In genomic region chr1:64119358-64119794, GRCm38 (mm10) we compare ENCODE assay signal across 8 mouse cellular contexts. TPM values are rescaled to one million over a fixed set of nuclear protein-coding genes. Genes with fewer than 3 reads are reported as not detected.
DNase-seq lines count a peak whose midpoint lies in the region; ATAC-seq and TF ChIP-seq lines count a peak whose summit lies in the region.

No protein-coding gene starts in this region.

- no peak for DNase-seq in testis, postnatal 10 days (ENCODE audit: low spot score)
- DNase-seq in embryonic facial prominence, embryonic 10.5 days (ENCODE audit: low spot score) = peak; percentile 42
- DNase-seq in retina, embryonic 14.5 days (ENCODE audit: low spot score) = peak; percentile 60
- DNase-seq in ovary, postnatal 14 days (ENCODE audit: low spot score) = no peak

- no peaks in the 10 kb centered on the region for H3K9me3 ChIP-seq in embryonic facial prominence, embryonic 10.5 days
- no peaks in the 10 kb centered on the region for H3K9me3 ChIP-seq in heart, embryonic 11.5 days (replicated peaks; ENCODE audit: control insufficient read depth, low read length)
- no peaks in the 10 kb centered on the region for H3K9me3 ChIP-seq in kidney, embryonic 16.5 days (ENCODE audit: low read length)
- no peaks in the 10 kb centered on the region for H3K9me3 ChIP-seq in liver, embryonic 15.5 days (replicated peaks)

- no peak for TF ChIP-seq CTCF in testis, adult 2 months (IDR thresholded peaks at IDR 0.05; ENCODE audit: control insufficient read depth, insufficient read depth, insufficient replicate concordance, low read depth, low read length)

- 9% methylated on average over 7 of the region's 7 CpGs for WGBS in embryonic facial prominence, embryonic 10.5 days
- 12% methylated on average over 7 of the region's 7 CpGs for WGBS in heart, embryonic 11.5 days (ENCODE audit: insufficient replicate concordance)
- 15% methylated on average over 7 of the region's 7 CpGs for WGBS in kidney, embryonic 16.5 days
- WGBS in liver, embryonic 15.5 days (ENCODE audit: insufficient replicate concordance) = 32% methylated on average over 7 of the region's 7 CpGs

- peak overlapping the region; percentile 8 for H3K4me3 ChIP-seq in testis, adult 2 months (ENCODE audit: control insufficient read depth, low read depth, low read length)
- peak overlapping the region; percentile 86 for H3K4me3 ChIP-seq in embryonic facial prominence, embryonic 10.5 days
- H3K4me3 ChIP-seq in heart, embryonic 11.5 days (ENCODE audit: low read depth, low read length) = peak overlapping the region; percentile 82
- H3K4me3 ChIP-seq in kidney, embryonic 16.5 days (ENCODE audit: low read length) = peak overlapping the region; percentile 81
- peak overlapping the region; percentile 72 for H3K4me3 ChIP-seq in liver, embryonic 15.5 days (replicated peaks)

- peak overlapping the region; percentile 12; the same call in 1 of the 2 replicates for H3K27ac ChIP-seq in testis, adult 2 months (ENCODE audit: control insufficient read depth, insufficient read depth, low read depth, low read length)
- H3K27ac ChIP-seq in embryonic facial prominence, embryonic 10.5 days (replicated peaks) = peak overlapping the region; percentile 100
- peak overlapping the region; percentile 100 for H3K27ac ChIP-seq in heart, embryonic 11.5 days (ENCODE audit: low read depth, low read length)
- H3K27ac ChIP-seq in kidney, embryonic 16.5 days (ENCODE audit: low read length) = peak overlapping the region; percentile 96
- H3K27ac ChIP-seq in liver, embryonic 15.5 days (replicated peaks) = peak overlapping the region; percentile 83

- peaks cover 5% of the 10 kb centered on the region; the same call in 1 of the 2 replicates for H3K4me1 ChIP-seq in testis, adult 2 months (ENCODE audit: control insufficient read depth, insufficient read depth, low read length)
- peaks cover 42% of the 10 kb centered on the region for H3K4me1 ChIP-seq in embryonic facial prominence, embryonic 10.5 days
- H3K4me1 ChIP-seq in heart, embryonic 11.5 days (ENCODE audit: control insufficient read depth, insufficient read depth, low read length) = peaks cover 7% of the 10 kb centered on the region; the same call in 1 of the 2 replicates
- peaks cover 32% of the 10 kb centered on the region for H3K4me1 ChIP-seq in kidney, embryonic 16.5 days (ENCODE audit: insufficient read depth, low read length)
- H3K4me1 ChIP-seq in liver, embryonic 15.5 days (replicated peaks) = peaks cover 28% of the 10 kb centered on the region

- H3K27me3 ChIP-seq in testis, adult 2 months (ENCODE audit: control insufficient read depth, insufficient read depth, low read length) = no peaks in the 10 kb centered on the region
- H3K27me3 ChIP-seq in embryonic facial prominence, embryonic 10.5 days (replicated peaks; ENCODE audit: low read depth, poor library complexity, severe bottlenecking) = no peaks in the 10 kb centered on the region
- H3K27me3 ChIP-seq in heart, embryonic 11.5 days (ENCODE audit: control insufficient read depth, insufficient read depth, low read length) = no peaks in the 10 kb centered on the region
- H3K27me3 ChIP-seq in kidney, embryonic 16.5 days (ENCODE audit: insufficient read depth, low read length) = no peaks in the 10 kb centered on the region
- H3K27me3 ChIP-seq in liver, embryonic 15.5 days = peaks cover 23% of the 10 kb centered on the region

- ATAC-seq in heart, embryonic 11.5 days (replicated peaks; ENCODE audit: insufficient number of reproducible peaks, low FRiP score, low TSS enrichment) = no peak
- ATAC-seq in kidney, embryonic 16.5 days (ENCODE audit: low FRiP score, low TSS enrichment) = no peak
- no peak for ATAC-seq in liver, embryonic 15.5 days (ENCODE audit: insufficient read depth)

- peak overlapping the region; percentile 87 for H3K9ac ChIP-seq in heart, embryonic 11.5 days (ENCODE audit: low read depth, low read length)
- peak overlapping the region; percentile 99 for H3K9ac ChIP-seq in kidney, embryonic 16.5 days (replicated peaks; ENCODE audit: low read length)
- H3K9ac ChIP-seq in liver, embryonic 15.5 days = no peak overlapping the region

- no peak for TF ChIP-seq POLR2A in testis, adult 2 months (IDR thresholded peaks at IDR 0.05; ENCODE audit: control insufficient read depth, low read depth, low read length)

- peak overlapping the region; percentile 84 for H3K4me2 ChIP-seq in heart, embryonic 11.5 days
- H3K4me2 ChIP-seq in kidney, embryonic 16.5 days (replicated peaks; ENCODE audit: low read depth, low read length) = peak overlapping the region; percentile 83
- H3K4me2 ChIP-seq in liver, embryonic 15.5 days = peak overlapping the region; percentile 87

- no peaks in the 10 kb centered on the region for H3K36me3 ChIP-seq in testis, adult 2 months (ENCODE audit: control insufficient read depth, insufficient read depth, low read length)
- H3K36me3 ChIP-seq in embryonic facial prominence, embryonic 10.5 days (replicated peaks) = no peaks in the 10 kb centered on the region
- no peaks in the 10 kb centered on the region for H3K36me3 ChIP-seq in heart, embryonic 11.5 days (ENCODE audit: control insufficient read depth, insufficient read depth, low read length)
- H3K36me3 ChIP-seq in kidney, embryonic 16.5 days (ENCODE audit: insufficient read depth, low read length) = no peaks in the 10 kb centered on the region
- no peaks in the 10 kb centered on the region for H3K36me3 ChIP-seq in liver, embryonic 15.5 days (replicated peaks)

RNA-seq across cellular contexts. Expression of gene Klf7, which starts 2.7 kb away (rescaled TPM):
- polyA plus RNA-seq in testis, adult 2 months (2012; rRNA removed) = 1.1 and 2.5 TPM in 2 replicates
- 14.8 and 15.2 TPM in 2 replicates for polyA plus RNA-seq in embryonic facial prominence, embryonic 10.5 days (2016; fragmentation: Nextera tagmentation; extraction: Ambion mirVana)
- 14.5 and 16.2 TPM in 2 replicates for polyA plus RNA-seq in heart, embryonic 11.5 days (2014; fragmentation: Nextera tagmentation; extraction: Ambion mirVana)
- polyA plus RNA-seq in kidney, embryonic 16.5 days (2015; fragmentation: Nextera tagmentation; extraction: Ambion mirVana) = 23.6 and 26.8 TPM in 2 replicates
- polyA plus RNA-seq in liver, embryonic 15.5 days (2015; fragmentation: Nextera tagmentation; extraction: Ambion mirVana) = 6.2 TPM in 2 replicates

Comparison
In these comparisons a context has a peak if more than half of its experiments do, and no peak if none do; other contexts are left out.
1. H3K27ac ChIP-seq: peak in every context shown above with its lines; median percentile 100 in embryonic facial prominence, embryonic 10.5 days; 100 in heart, embryonic 11.5 days; 96 in kidney, embryonic 16.5 days; 83 in liver, embryonic 15.5 days; 12 in testis, adult 2 months.
2. H3K4me3 ChIP-seq: peak in every context shown above with its lines; median percentile 86 in embryonic facial prominence, embryonic 10.5 days; 82 in heart, embryonic 11.5 days; 81 in kidney, embryonic 16.5 days; 72 in liver, embryonic 15.5 days; 8 in testis, adult 2 months.
3. DNase-seq: peak in embryonic facial prominence, embryonic 10.5 days (single experiment) and retina, embryonic 14.5 days (single experiment); none in testis, postnatal 10 days (single experiment) and ovary, postnatal 14 days (single experiment).
4. Peak in every context shown above with its lines, with median percentiles within 50 percentile points of each other: H3K4me2 ChIP-seq.